Mouse (Mus musculus): ENCODE measurements around the gene Atxn10.

- TF ChIP-seq USF1 (IDR thresholded peaks at IDR 0.05; ENCODE audit: low read depth) (no peak), POLR2A (IDR thresholded peaks at IDR 0.05; ENCODE audit: insufficient read length, low read depth) (no peak), E2F4 (IDR thresholded peaks at IDR 0.05; ENCODE audit: insufficient read depth) (no peak), TCF3 (IDR thresholded peaks at IDR 0.05; ENCODE audit: insufficient read length, low read depth) (no peak), CEBPB (IDR thresholded peaks at IDR 0.05; ENCODE audit: insufficient read depth, poor library complexity, severe bottlenecking) (no peak), SRF (IDR thresholded peaks at IDR 0.05; ENCODE audit: control insufficient read depth, insufficient read length, low read depth) (no peak), TCF12 (IDR thresholded peaks at IDR 0.05; ENCODE audit: insufficient read depth, poor library complexity, severe bottlenecking) (no peak), POLR2AphosphoS2 (IDR thresholded peaks at IDR 0.05; ENCODE audit: insufficient read length, low read depth) (no peak), MYOG (IDR thresholded peaks at IDR 0.05; ENCODE audit: control insufficient read depth in 1 of 3, insufficient read depth in 1 of 3, insufficient read length in 2 of 3, low read depth in 2 of 3) (no peak), MYOD1 (IDR thresholded peaks at IDR 0.05; ENCODE audit: control insufficient read depth in 1 of 3, insufficient read length in 2 of 3, low read depth in 2 of 3) (no peak)
These were observed at the start of gene Atxn10 for GRCm38 (mm10) chr15:85335671-85336300.

Data from myocyte (in vitro differentiated cells).